In genomic region chr11:68465090-68465489, GRCm38 (mm10) we compare ENCODE assay signal across 27 mouse cellular contexts. TPM values are rescaled to one million over a fixed set of nuclear protein-coding genes. Genes with fewer than 3 reads are reported as not detected.
"Had no signal": no experiment of that assay in that cellular context is flagged by ENCODE, and none has a peak within 500 bp of the region (broad histone marks: within the 10 kb centered on the region; RNA-seq: fewer than 3 reads in every experiment).

No protein-coding gene starts in this region.

- DNase-seq: gastrocnemius, postnatal 14 days; gastrocnemius, postnatal 36 days; heart, adult 11 months; heart, adult 2 months; heart, postnatal 14 days; heart, postnatal 36 days; kidney, adult 18-20 months; kidney, adult 8-10 months; kidney, postnatal 10 days; kidney, postnatal 25 days; kidney, postnatal 4 days; layer of hippocampus, postnatal 36 days; left cerebral cortex, postnatal 4 days; liver, embryonic 13.5 days had no signal

- H3K27ac ChIP-seq: heart, adult 2 months; heart, embryonic 13.5 days; heart, embryonic 15.5 days; hindbrain, embryonic 13.5 days; hindbrain, embryonic 15.5 days; hindbrain, postnatal 0 days; intestine, embryonic 15.5 days; layer of hippocampus, adult 2 months; limb, embryonic 13.5 days; limb, embryonic 15.5 days; liver, embryonic 13.5 days; liver, embryonic 15.5 days had no signal

- ATAC-seq: hindbrain, postnatal 0 days; inflammation-experienced regulatory T-cells, adult 6 months; intestine, embryonic 15.5 days; intestine, postnatal 0 days had no signal

- H3K9me3 ChIP-seq: heart, embryonic 13.5 days; heart, embryonic 15.5 days; hindbrain, embryonic 13.5 days; hindbrain, embryonic 15.5 days; intestine, embryonic 15.5 days; limb, embryonic 13.5 days; limb, embryonic 15.5 days; liver, embryonic 13.5 days; liver, embryonic 15.5 days had no signal

- H3K36me3 ChIP-seq: heart, embryonic 13.5 days; heart, embryonic 15.5 days; hindbrain, embryonic 13.5 days; hindbrain, embryonic 15.5 days; intestine, embryonic 15.5 days; limb, embryonic 13.5 days; limb, embryonic 15.5 days; liver, embryonic 13.5 days; liver, embryonic 15.5 days had no signal

- H3K27me3 ChIP-seq: hindbrain, embryonic 13.5 days; hindbrain, embryonic 15.5 days; intestine, embryonic 15.5 days; liver, embryonic 13.5 days; liver, embryonic 15.5 days had no signal

- H3K9ac ChIP-seq: heart, embryonic 13.5 days; heart, embryonic 15.5 days; hindbrain, embryonic 13.5 days; hindbrain, embryonic 15.5 days; intestine, embryonic 15.5 days; limb, embryonic 13.5 days; limb, embryonic 15.5 days; liver, embryonic 13.5 days; liver, embryonic 15.5 days had no signal

- H3K4me2 ChIP-seq: heart, embryonic 11.5 days; heart, embryonic 13.5 days; heart, embryonic 15.5 days; hindbrain, embryonic 13.5 days; hindbrain, embryonic 15.5 days; intestine, embryonic 15.5 days; limb, embryonic 13.5 days; limb, embryonic 15.5 days; liver, embryonic 13.5 days; liver, embryonic 15.5 days had no signal

- H3K4me1 ChIP-seq: heart, embryonic 15.5 days; hindbrain, embryonic 13.5 days; hindbrain, embryonic 15.5 days; intestine, embryonic 15.5 days; limb, embryonic 13.5 days; limb, embryonic 15.5 days; liver, embryonic 13.5 days; liver, embryonic 15.5 days had no signal

- H3K4me3 ChIP-seq: heart, adult 2 months; heart, embryonic 13.5 days; heart, embryonic 15.5 days; hindbrain, embryonic 13.5 days; hindbrain, embryonic 15.5 days; intestine, embryonic 15.5 days; layer of hippocampus, adult 2 months; limb, embryonic 13.5 days; limb, embryonic 15.5 days; liver, embryonic 13.5 days; liver, embryonic 15.5 days had no signal

RNA-seq across cellular contexts. Expression of gene Pik3r6, which starts 37.7 kb away (rescaled TPM):
- polyA plus RNA-seq: inflammation-experienced regulatory T-cells, adult 6 months had no signal
